Mouse (Mus musculus) embryonic fibroblast, embryonic 13.5 days (primary cell): ENCODE data around the gene Hsd17b6.

Experiments
- CTCF ChIP-seq: IDR thresholded peaks from 2 replicates; pipeline ENCODE4 v1.5.1; 2011; ENCODE audit warnings: mild to moderate bottlenecking, control low read depth, low read length, moderate library complexity, borderline replicate concordance; ENCODE audit not compliant: insufficient read depth
- POLR2A ChIP-seq: IDR thresholded peaks from 2 replicates; pipeline ENCODE4 v1.6.1; 2011; ENCODE audit warnings: low read depth, mild to moderate bottlenecking, control low read depth, low read length, moderate library complexity

GRCm38 (mm10) chr10:127985601-127986000, 21.8 kb downstream of the Hsd17b6 start:
- TF ChIP-seq CTCF, result no peak
- no peak for TF ChIP-seq POLR2A
